Mouse (Mus musculus): ENCODE measurements at regions not wholly inside any gene's neighbourhood (a gene's known extent, or its start where the extent isn't known, plus 50 kb on each side); places are given as distances from the start of the nearest gene placed in this dataset.
A peak's percentile ranks its signal among the peaks of the same experiment; 100 is the strongest.

DNA sequence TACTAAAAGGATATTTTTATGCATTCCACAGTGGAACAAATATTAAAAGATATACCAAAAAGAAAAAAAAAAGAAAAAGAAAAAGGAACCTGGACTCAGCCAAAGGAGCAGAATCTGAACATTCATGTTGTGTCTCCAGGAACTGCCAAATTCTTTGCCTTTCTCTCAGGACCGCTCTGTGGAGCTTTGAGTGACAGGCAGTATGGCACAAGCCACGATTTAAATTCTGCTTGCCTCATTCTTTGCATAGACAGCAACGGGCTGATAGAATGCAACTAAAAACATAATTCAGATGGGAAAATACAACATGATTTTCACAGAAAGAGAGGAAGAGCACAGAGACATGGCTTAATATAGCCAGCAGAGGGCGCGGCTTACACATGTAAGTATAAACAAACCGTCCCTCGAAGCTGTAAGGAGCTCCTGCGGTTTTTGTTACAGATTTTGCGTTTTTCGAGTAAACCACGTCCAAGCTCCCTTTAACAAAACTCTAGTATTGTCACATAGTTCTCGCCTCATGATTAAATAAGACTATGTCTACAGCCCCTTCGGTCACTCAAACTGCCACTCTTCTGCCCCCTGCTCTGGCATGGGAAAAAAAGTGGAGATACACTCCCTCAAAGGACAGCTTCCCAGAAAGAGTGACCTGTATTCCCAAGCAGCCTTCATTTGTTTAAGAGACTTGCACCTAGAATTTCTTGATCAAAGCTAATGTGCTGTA is 216.5 kb upstream of the Arx start:
- 0 out of 2 replicates have a peak, but pooled peaks have one; percentile 8 for TF ChIP-seq CTCF (IDR thresholded peaks at IDR 0.05; ENCODE audit: insufficient read depth, low read length)
- no peak for TF ChIP-seq POLR2A (IDR thresholded peaks at IDR 0.05; ENCODE audit: borderline replicate concordance, extremely low read depth, low read depth, low read length)

Measured in lung, adult 2 months (tissue).